Mouse (Mus musculus) retina, embryonic 14.5 days (tissue): ENCODE results near the gene Ezh1.
A peak's percentile ranks its signal among the peaks of the same experiment; 100 is the strongest.

Experiments used
- DNase-seq: peaks from one replicate; pipeline ENCODE4 v3.0.0-alpha.2; 2015; ENCODE audit warnings: low spot score

Ezh1 gene

DNA sequence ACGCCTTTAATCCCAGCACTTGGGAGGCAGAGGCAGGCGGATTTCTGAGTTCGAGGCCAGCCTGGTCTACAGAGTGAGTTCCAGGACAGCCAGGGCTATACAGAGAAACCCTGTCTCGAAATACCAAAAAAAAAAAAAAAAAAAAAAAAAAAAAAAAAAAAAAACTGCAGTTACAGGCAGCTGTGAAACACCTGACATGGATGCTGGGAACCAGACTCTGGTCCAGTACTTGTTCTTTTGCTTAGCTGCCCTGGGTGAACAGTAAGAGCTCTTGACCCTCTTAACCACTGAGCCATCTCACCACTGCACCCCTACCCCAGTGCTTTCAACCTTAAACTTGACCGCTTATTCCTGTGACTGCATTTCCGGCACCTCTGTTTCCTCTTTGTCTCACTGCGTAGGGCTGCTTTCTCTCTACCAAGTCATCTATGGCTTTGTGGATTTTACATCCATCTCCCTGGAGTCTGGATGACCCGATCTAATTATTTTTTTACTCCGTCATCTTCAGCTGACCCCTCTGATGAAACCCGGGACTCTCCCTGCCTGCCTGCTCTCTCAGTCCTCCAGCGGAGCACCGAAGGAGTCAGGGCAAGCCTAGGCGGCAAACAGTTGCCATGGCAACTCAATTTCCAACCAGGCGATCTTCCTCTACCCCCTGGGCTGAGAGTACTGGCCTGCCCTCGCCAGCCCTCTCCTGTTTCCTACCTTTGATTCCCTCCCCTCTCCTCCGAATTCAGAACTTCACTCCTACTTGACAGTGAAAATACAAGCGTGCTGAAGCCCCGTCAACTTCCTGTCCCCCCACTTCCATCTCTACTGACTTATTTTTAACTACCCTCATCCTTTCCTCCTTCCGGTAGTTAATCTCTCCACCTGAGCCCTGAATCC, 82.7 kb downstream of the Ezh1 start:
- peak; percentile 78 for DNase-seq

DNA sequence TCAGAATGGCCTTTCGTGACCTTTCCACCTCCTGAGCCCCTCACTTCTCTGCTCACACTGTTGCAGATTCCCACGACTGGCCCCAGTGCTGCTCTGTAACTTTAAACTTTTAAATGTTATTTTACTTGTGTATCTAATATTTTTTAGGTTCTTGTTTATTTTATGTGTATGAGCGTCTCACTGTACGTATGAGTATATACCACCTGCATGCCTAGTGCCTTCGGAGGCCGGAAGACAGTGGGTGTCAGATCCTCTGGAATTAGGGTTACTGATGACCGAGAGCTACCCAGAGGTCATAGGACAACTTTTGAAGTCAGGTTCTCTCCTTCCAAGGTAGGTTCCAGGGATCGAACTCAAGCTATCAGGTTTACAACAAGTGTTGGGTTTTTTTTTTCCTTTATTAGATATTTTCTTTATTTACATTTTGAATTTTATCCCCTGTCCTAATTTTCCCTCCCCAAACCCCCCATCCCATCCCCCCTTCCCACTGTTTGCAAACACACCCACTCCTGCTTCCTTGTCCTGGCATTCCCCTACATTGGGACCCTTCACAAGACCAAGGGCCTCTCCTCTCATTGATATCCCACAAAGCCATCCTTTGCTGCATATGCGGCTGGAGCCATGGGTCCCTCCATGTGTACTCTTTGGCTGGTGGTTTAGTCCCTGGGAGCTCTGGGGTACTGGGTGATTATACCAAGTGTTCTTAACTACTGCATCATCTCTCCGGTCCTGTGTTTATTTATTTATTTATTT, 83.9 kb downstream of the Ezh1 start:
- no peak for DNase-seq
